Mouse (Mus musculus) granulocyte monocyte progenitor cell, adult 5-6 weeks (primary cell): ENCODE measurements at regions not wholly inside any gene's neighbourhood (a gene's known extent, or its start where the extent isn't known, plus 50 kb on each side); places are given as distances from the start of the nearest gene placed in this dataset.

ENCODE experiments used
- ATAC-seq: replicated peaks from 2 replicates; pipeline ENCODE4 v1.8.0; 2016; ENCODE audit warnings: mild to moderate bottlenecking, moderate TSS enrichment, inconsistent platforms; ENCODE audit not compliant: poor library complexity, severe bottlenecking

DNA sequence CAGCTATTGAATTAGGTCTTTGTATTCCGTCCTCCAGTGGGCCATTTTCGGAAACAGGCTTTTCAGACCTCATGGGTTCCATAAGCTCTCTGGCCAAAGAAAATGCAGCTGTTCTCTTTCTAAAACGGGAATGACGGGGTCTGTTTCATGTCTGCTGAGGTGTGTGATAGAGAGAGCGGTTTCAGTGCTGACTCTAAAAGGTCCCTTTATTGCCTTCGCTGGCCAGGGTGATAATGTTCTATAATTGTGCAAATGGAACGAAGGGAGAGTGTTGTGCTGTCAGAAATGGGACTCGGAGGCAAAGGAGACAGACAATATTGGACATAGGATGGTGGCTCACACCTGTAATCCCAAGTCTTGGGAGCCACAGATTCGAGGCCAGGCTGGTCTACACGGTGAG, 53.5 kb upstream of the Osbpl8 start:
- ATAC-seq, result no peak

- peak; percentile 70 for ATAC-seq
Observed at GRCm38 (mm10) chr10:111108658-111109633, 55.6 kb upstream of the Osbpl8 start.

GRCm38 (mm10) chr10:111107852-111108251, 56.7 kb upstream of the Osbpl8 start:
- no peak for ATAC-seq

- ATAC-seq, result peak; percentile 46
Observed at GRCm38 (mm10) chr10:111107387-111107786, 57.2 kb upstream of the Osbpl8 start.

DNA sequence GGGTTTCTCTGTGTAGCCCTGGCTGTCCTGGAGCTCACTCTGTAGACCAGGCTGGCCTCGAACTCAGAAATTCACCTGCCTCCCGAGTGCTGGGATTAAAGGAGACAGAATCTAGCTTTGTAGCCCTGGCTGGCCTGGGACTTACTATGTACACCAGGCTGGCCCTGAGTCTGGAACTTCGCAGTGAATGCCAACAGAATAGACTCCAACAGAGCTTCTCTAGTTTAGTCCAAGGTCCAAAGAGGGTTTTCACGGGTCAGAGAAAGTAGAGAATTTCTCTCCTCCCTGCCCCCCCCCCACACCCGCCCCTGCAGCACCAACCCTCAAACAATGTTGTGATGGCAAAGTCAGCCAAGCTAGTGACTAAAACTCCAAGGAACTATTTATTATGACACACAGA, 58.1 kb upstream of the Osbpl8 start:
- no peak for ATAC-seq

DNA sequence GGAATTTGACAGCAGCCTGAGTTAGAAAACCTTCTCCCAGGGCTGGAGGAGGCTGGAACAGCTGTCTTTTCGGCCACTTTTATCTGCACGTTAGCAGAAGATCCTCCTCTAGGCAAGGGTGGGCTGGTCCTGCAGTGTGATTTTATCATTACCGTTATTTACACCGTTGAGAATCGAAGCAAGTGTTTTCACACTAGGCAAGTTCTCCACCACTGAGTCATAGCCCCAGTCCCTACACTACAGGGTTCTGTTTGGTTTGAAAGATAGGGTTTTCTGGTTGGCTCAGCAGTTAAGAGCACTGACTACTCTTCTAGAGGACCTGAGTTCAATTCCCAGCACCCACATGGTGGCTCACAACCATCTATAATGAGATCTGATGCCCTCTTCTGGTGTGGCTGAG, 58.9 kb upstream of the Osbpl8 start:
- no peak for ATAC-seq

DNA sequence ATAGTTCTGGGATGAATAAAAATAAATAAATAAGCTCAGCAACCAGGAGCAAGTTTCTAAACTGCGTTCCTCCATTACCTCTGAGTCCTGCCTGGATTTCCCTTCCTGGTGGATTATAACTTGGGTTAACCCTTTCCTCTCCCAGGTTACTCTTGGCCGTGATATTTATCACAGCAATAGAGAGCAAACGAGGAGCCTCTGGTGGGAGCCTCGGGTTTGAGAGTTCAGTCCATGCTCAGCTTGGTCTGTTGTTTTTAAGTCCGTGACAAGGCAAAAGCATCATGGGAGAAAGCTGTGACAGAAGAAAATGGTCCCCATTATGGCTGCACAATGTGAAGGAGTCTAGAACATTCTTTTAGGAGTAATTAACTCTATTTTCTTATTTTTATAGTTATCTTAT, 61.0 kb upstream of the Osbpl8 start:
- no peak for ATAC-seq

GRCm38 (mm10) chr10:111103086-111103485, 61.5 kb upstream of the Osbpl8 start:
- peak; percentile 93 for ATAC-seq

- peak; percentile 48 for ATAC-seq
Observed at GRCm38 (mm10) chr10:111101901-111102761, 62.4 kb upstream of the Osbpl8 start.

DNA sequence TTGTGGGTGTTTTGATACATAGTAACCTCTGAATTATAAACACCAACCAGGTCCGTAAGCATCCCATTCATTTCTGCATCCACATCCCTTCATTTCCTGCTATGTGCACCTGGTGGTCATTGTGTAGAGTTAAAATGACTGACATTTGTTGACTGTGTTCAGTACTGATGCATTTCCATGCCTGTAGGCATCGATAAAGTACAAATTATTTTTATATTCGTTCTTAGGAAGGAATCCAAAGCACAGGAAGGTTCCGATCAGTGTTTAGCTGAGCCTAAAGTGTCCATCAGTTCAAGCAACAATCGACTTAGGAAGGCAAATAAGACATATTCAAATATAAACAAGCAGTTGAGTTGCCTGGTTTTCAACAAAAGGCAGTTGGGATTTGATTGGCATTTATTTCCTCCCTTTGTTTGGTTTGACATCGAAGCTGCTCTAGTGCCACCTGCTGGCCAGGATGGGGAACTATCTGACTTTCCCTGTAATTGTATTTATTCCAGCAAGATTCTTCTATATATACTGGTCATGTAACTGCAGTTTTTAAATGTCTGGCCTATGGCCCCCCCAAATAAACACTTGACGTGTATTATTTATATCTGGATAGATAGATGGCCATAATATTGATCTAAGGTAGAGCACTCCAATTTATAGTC, 64.6 kb upstream of the Osbpl8 start:
- ATAC-seq, result peak; percentile 47

GRCm38 (mm10) chr10:111099059-111099811, 65.3 kb upstream of the Osbpl8 start:
- ATAC-seq, result no peak

- ATAC-seq, result no peak
Observed at GRCm38 (mm10) chr10:111097245-111097644, 67.3 kb upstream of the Osbpl8 start.

DNA sequence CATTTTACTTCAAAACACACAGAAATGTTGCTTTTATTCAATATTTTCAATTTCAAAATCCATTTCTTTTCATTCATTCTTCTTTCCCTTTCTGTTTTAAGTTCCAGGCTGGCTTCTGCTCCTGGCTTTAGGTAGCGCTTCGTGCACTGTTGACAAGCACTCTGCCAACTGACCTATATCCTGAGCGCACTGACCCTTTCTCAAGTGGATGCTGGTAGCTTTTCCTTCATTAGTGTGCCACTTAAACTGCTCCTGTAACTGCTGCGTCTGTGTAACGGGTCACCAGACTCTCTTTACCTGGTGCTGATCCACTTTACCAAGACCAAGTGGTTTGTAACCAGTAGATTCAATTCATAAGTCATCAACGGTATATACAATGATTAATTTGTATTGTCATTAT, 67.7 kb upstream of the Osbpl8 start:
- no peak for ATAC-seq

- no peak for ATAC-seq
Observed at GRCm38 (mm10) chr10:111094405-111094804, 70.1 kb upstream of the Osbpl8 start.

- ATAC-seq, result no peak
Observed at GRCm38 (mm10) chr10:111089382-111089781, 75.2 kb upstream of the Osbpl8 start.

DNA sequence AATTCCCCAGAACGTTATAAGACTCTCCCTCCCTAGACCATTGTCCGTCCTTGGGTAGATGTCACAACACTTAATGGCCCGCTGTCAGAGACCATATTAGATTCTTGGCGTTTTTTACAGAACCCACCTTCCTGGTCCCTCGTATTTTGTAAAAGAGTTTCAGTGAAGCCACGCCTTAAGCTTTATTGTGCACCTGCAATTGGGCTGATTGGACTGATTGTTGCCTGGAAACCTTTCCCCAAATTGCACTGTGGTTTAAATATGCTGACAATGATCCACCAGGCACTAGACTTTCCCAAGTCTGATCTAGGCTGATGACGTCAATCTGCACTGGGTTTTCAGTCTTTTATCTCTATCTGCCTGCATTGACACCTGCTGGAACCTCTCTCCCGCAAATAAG, 75.6 kb upstream of the Zdhhc17 start:
- ATAC-seq, result no peak

DNA sequence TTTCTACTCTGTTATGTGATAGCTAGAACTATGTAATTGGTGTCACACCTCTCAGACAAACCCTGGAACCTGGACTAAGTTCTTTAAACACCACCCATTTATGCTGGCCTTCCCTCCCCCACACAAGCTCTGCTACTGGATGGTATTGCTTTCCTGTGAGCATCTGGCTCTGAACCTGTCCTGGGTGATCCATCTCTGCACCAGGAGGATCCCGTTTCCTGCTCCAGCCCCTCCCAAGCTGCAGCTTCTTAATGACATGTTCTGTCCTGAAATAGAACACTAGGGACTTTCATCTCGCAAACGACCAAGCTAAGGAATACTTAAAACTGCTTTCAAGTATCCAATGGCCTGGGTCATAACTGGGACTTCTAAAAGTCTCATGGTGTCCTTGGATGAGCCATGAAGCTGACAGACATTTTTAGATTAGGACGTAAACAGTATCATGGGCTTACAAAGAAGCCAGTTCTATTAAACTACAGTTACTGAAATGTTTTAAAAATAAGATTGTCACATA, 74.4 kb upstream of the Zdhhc17 start:
- ATAC-seq, result no peak

DNA sequence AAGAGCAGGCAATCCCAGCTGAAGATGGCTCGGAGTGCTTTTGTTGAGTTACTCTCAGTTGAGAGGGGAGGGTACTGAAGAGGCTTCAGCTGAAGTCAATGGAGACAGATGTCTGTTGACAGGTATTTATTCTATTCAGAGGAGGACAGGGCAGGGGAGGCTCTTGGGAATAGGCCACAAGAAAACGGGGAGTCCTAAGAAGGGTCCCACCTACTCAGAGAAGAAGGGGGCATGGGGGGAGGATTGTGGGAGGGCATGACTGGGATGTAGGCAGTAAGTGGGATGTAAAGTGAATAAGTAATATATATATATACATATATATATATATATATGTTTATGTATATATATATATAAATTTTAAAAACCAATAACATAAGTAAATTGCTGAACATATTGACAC, 73.9 kb upstream of the Zdhhc17 start:
- ATAC-seq, result no peak

DNA sequence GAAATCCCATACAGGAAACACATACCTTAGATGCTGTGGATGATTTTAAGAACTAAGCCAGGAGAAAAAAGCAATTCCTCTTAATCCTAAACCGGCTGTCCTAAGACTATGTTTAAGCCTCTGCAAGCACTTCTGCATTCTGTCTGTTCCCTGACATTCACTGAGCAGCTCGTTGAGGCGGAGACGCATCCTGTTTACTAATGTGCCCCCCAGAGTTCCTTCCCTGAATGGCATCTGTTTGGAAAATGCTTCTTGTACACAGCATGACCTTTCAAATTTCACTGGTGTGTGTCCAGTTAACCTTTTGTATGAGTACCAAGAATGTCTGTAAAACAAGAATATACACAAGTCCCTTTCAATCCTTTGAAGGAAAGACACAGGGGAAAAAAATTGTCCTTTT, 73.4 kb upstream of the Zdhhc17 start:
- ATAC-seq, result peak; percentile 95

DNA sequence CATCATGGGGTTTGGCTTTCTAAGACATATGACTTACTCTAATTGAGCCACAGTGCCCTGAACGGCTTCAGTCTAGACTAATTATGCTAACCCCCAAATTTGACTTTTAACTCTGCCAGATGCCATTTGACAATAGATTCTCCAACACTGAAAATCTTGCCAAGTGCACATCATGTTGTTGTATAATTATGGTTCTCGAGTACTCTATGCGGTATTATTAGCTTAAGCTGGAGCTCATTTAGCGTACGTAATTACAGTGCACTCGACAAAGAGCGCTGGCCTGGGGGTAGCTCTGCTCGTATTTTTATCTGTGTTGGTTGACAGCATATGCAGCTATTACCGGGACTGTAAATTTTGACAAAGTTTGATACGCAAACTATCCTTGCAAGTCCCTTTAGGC, 70.4 kb upstream of the Zdhhc17 start:
- no peak for ATAC-seq
